Mouse (Mus musculus) hindbrain, postnatal 0 days (tissue): ENCODE measurements around the gene Slc22a19. TPM values are rescaled to one million over a fixed set of nuclear protein-coding genes. Genes with fewer than 3 reads are reported as not detected.
A peak's percentile ranks its signal among the peaks of the same experiment; 100 is the strongest.
"Not testable (repeated sequence)": the region's sequence is repeated elsewhere in the genome, so short reads cannot be mapped to it uniquely, and the experiment has no call there.

Experiments used
- ATAC-seq: fragments of 200-750 bp; cut with Nextera tagmentation; 2 replicates; pipeline ENCODE4 v1.8.0; 2017; ENCODE audit warnings: mild to moderate bottlenecking, moderate TSS enrichment, moderate library complexity
- DNase-seq: peaks from one replicate; pipeline ENCODE4 v3.0.0-alpha.2; 2015; ENCODE audit warnings: low spot score
- H3K27ac ChIP-seq: fragments of 300-500 bp; sonication (generic); 2 replicates; pipeline ENCODE4 v1.5.1; 2014; ENCODE audit warnings: mild to moderate bottlenecking
- H3K27me3 ChIP-seq: fragments of 300-500 bp; sonication (generic); 2 replicates; pipeline ENCODE4 v1.6.1; 2014; ENCODE audit warnings: low read length, mixed read lengths; ENCODE audit not compliant: insufficient read depth
- H3K36me3 ChIP-seq: fragments of 300-500 bp; sonication (generic); 2 replicates; pipeline ENCODE4 v1.6.1; 2014; ENCODE audit warnings: low read length, mixed read lengths; ENCODE audit not compliant: insufficient read depth
- H3K4me1 ChIP-seq: fragments of 300-500 bp; sonication (generic); 2 replicates; pipeline ENCODE4 v1.6.1; 2014; ENCODE audit warnings: antibody characterized with exemption, low read length, mixed read lengths; ENCODE audit not compliant: insufficient read depth
- H3K4me2 ChIP-seq: fragments of 300-500 bp; sonication (generic); 2 replicates; pipeline ENCODE4 v1.6.1; 2014; ENCODE audit warnings: low read depth, mild to moderate bottlenecking, low read length, moderate library complexity, mixed read lengths
- H3K4me3 ChIP-seq: fragments of 300-500 bp; sonication (generic); 2 replicates; pipeline ENCODE4 v1.5.1; 2014; ENCODE audit warnings: low read length
- H3K9ac ChIP-seq: fragments of 300-500 bp; sonication (generic); replicated peaks from 2 replicates; pipeline ENCODE4 v1.6.1; 2014; ENCODE audit warnings: mild to moderate bottlenecking, low read length, moderate library complexity, mixed read lengths
- H3K9me3 ChIP-seq: fragments of 300-500 bp; sonication (generic); 2 replicates; pipeline ENCODE4 v1.6.1; 2016; ENCODE audit warnings: low read length, mixed read lengths
- CTCF ChIP-seq: IDR thresholded peaks from 2 replicates; pipeline ENCODE4 v1.5.1; 2016; ENCODE audit warnings: antibody characterized with exemption, control low read depth, low read depth
- WGBS: fragments of 180-500 bp; shearing (Covaris S2); extraction: QIAGEN DNeasy Blood & Tissue Kit; methylation state at CpG from one replicate; pipeline ENCODE4 v1.1.7; 2014; 5-methylcytosine and 5-hydroxymethylcytosine counted together
- polyA plus RNA-seq: library from polyadenylated mRNA; unstranded; fragments of >200 nt; fragmentation: Nextera tagmentation; extraction: Ambion mirVana; gene quantifications from 2 replicates; pipeline ENCODE4 v1.2.1, GENCODE M21; 2015
- total RNA-seq: library from RNA; depleted of rRNA; stranded (reverse); fragments of >200 nt; gene quantifications from 2 replicates; pipeline ENCODE4 v1.2.3, GENCODE M21; 2014; rRNA removed

Gene Slc22a19
- total RNA-seq = 0.42 TPM in 1 of 2 replicates, not detected in the other
- 0.11 and 0.44 TPM in 2 replicates for polyA plus RNA-seq

DNA sequence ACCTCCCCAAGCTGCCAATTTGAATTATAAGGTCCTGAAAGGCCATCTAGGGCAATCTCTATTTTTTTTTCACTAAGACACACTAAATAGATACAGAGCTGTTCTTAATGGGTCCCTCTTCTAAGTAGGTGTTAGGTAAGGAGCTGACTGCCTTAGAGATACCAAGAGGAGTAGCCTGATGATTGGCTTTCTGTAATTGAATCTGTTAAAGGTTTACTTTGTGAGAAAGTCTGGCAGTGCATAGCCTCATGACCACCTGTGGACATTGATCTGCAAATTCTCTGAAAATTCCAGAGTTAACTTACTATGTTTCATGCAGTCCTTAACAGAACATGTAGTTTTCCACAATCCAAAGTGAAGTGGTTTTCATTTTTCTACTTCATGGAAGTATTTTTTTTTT lies at the start of gene Slc22a19:
TSS of gene Slc22a19 (minus strand) at position 163 of the 400 bp plus-strand sequence.
- Histone ChIP-seq H3K9me3 (no peaks in the 10 kb centered on the region), H3K9ac (no peak within 1 kb of the TSS), H3K4me2 (no peak within 1 kb of the TSS), H3K27ac (no peak within 1 kb of the TSS), H3K27me3 (no peaks in the 10 kb centered on the region), H3K4me3 (no peak within 1 kb of the TSS), H3K4me1 (no peaks in the 10 kb centered on the region), H3K36me3 (no peaks in the 10 kb centered on the region)
- TF ChIP-seq CTCF = no peak
- no peak for DNase-seq
- no peak for ATAC-seq

DNA sequence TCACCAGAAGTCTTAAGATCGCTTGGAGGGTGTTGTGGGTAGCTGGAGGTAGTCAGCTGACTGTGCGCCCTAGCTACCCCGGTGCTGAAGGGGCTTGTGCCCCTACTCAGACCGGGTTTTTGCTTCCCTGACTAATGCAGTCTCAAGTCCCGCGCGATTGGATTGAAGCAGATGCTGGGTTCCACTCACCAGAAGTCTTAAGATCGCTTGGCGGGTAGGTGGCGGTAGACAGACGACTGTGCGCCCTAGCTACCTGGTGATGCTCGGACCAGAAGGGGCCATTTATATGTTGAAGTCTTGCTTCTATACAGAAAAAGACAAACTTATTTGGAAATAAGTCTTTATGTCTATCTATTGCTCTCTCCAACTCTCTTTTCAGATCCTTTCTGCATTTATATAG lies 42.3 kb upstream of the Slc22a19 start:
- not testable (repeated sequence) for H3K36me3 ChIP-seq, H3K4me3 ChIP-seq, H3K27me3 ChIP-seq, DNase-seq, ATAC-seq, H3K9me3 ChIP-seq, H3K4me2 ChIP-seq, H3K4me1 ChIP-seq, H3K9ac ChIP-seq, H3K27ac ChIP-seq
- 71% methylated on average over 13 of the region's 13 CpGs for WGBS

DNA sequence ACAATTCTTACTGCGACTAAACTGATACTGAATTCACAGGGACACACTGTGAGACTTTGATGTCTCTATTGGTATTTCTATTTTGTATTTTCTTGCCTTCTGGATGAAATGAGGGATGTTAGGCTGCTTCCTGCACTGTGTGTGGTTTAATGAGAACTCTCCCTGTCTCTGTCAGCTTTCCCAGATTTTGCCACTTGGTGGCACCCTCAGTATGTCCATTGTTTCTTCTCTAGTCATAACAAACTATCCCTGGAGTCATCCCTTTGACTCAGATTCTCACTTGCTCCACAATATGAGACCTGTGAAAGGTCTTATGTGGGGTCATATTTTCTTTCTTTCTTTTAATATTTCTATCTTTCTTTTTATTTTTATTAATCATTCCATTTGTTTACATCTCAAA lies 18.4 kb upstream of the Slc22a19 start:
- Histone ChIP-seq H3K9ac (no peak overlapping the region), H3K4me3 (no peak overlapping the region), H3K36me3 (no peaks in the 10 kb centered on the region), H3K9me3 (no peaks in the 10 kb centered on the region), H3K27ac (no peak overlapping the region), H3K27me3 (no peaks in the 10 kb centered on the region), H3K4me1 (no peaks in the 10 kb centered on the region), H3K4me2 (no peak overlapping the region)
- WGBS = 48% methylated on average over 1 of the region's 1 CpGs
- TF ChIP-seq CTCF = peak; percentile 28
- ATAC-seq = no peak
- DNase-seq = peak; percentile 2

DNA sequence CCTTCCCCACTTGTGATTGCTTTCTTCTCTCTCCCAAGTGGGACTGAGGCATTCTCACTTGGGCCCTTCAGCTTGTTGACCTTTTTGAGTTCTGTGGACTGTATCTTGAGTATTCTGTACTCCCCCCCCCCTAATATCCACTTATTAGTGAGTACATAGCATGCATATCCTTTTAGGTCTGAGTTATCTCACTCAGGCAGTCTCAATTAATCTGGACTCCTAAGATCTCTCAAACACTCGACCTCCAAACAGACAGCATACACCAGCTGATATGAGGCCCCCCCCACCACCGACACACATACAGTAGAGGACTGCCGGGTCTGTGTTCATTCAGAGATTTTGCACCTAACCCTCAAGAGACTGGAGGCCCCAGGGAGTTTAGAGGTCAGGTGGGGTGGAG lies 18.0 kb downstream of the Slc22a19 start:
- not testable (repeated sequence) for H3K36me3 ChIP-seq, ATAC-seq, H3K9me3 ChIP-seq, H3K27me3 ChIP-seq, DNase-seq, H3K4me2 ChIP-seq, H3K4me3 ChIP-seq, H3K27ac ChIP-seq, H3K4me1 ChIP-seq, H3K9ac ChIP-seq
- 82% methylated on average over 3 of the region's 3 CpGs for WGBS

DNA sequence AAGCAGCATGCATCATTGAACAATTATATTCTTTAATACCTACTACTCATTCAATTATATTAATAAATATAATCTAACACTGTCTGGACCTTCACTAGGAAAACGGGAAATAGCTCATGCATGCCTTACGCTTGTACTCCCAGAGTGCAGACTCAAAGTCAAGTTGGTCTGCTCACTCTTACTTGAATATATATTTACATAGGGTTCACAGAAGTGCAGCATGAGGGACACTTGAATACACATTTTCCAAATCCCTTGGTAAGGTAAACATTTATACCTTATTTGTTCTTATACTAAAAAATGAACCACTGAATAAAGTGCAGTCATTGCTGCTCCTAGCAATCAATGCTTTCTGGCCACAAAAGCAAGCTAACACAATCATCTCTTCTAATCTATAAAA lies 19.9 kb downstream of the Slc22a19 start:
- DNase-seq (no peak), ATAC-seq (no peak)
- Histone ChIP-seq H3K4me1 (no peaks in the 10 kb centered on the region), H3K9me3 (no peaks in the 10 kb centered on the region), H3K27me3 (no peaks in the 10 kb centered on the region), H3K4me3 (no peak overlapping the region), H3K9ac (no peak overlapping the region), H3K36me3 (no peaks in the 10 kb centered on the region), H3K27ac (no peak overlapping the region), H3K4me2 (no peak overlapping the region)
- no peak for TF ChIP-seq CTCF
- 89% methylated on average over 2 of the region's 2 CpGs for WGBS

DNA sequence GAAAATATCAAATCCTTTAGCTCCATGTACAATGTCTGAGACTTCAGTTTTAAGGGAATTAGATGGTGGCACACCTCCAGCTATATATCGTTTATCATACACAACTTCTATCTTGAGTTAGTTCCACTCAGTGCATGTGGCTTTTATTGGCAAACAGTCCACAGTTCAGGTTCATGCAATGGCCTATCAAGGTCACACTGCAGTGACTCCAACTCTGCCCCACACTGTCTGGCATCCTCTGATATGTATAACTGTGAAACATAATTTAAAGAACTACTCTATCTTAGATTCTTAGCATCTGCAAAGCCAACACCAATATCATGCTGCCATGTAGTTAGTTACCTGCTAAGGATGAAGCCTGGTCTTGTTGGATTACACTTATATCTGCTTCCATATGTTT lies 23.1 kb downstream of the Slc22a19 start:
- WGBS = 84% methylated on average over 1 of the region's 1 CpGs
- no peak overlapping the region for H3K4me3 ChIP-seq
- no peaks in the 10 kb centered on the region for H3K4me1 ChIP-seq
- no peaks in the 10 kb centered on the region for H3K36me3 ChIP-seq
- no peak overlapping the region for H3K27ac ChIP-seq
- ATAC-seq (no peak), DNase-seq (no peak)
- H3K4me2 ChIP-seq = no peak overlapping the region
- no peak for TF ChIP-seq CTCF
- H3K27me3 ChIP-seq = no peaks in the 10 kb centered on the region
- no peak overlapping the region for H3K9ac ChIP-seq
- H3K9me3 ChIP-seq = no peaks in the 10 kb centered on the region

DNA sequence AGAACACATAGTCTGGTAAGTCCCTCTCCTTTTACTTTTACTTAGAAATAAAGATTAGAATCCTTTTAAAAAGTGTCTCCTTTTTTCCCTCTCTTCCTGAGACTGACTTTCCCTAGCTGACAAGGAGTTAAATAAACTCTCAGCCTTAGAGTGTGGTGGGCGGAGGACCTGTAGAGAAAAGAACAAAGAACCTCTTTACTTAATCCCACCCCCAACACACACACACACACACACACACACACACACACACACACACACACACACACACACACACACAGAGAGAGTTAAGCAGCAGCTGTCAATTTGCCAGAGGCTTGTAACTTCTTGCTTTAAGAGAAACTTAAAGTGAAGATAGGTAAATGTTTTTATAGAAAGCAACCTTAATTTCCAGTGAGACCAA lies 39.1 kb downstream of the Slc22a19 start:
- Histone ChIP-seq H3K27ac (no peak overlapping the region), H3K27me3 (no peaks in the 10 kb centered on the region), H3K4me3 (no peak overlapping the region), H3K4me1 (no peaks in the 10 kb centered on the region), H3K9ac (no peak overlapping the region), H3K9me3 (no peaks in the 10 kb centered on the region), H3K4me2 (no peak overlapping the region), H3K36me3 (no peaks in the 10 kb centered on the region)
- no peak for DNase-seq
- no peak for ATAC-seq
- 0% methylated on average over 1 of the region's 1 CpGs for WGBS
- TF ChIP-seq CTCF = no peak
